Mouse (Mus musculus): ENCODE measurements around the gene Bcas1.
A peak's percentile ranks its signal among the peaks of the same experiment; 100 is the strongest.

Bcas1 gene

GRCm38 (mm10) chr2:170349784-170350183 lies 77.9 kb downstream of the Bcas1 start:
- DNase-seq (ENCODE audit: low read depth in 2 of 2, low spot score in 2 of 2), result no peak

- no peak for DNase-seq (ENCODE audit: low read depth in 2 of 2, low spot score in 2 of 2)
Measured at GRCm38 (mm10) chr2:170349096-170349495, 78.5 kb downstream of the Bcas1 start.

GRCm38 (mm10) chr2:170347131-170347765 lies 80.4 kb downstream of the Bcas1 start:
- peak; percentile 32 to 55 for DNase-seq (ENCODE audit: low read depth in 2 of 2, low spot score in 2 of 2)

- no peak for DNase-seq (ENCODE audit: low read depth in 2 of 2, low spot score in 2 of 2)
Measured at GRCm38 (mm10) chr2:170345410-170345793, 82.2 kb downstream of the Bcas1 start.

- no peak for DNase-seq (ENCODE audit: low read depth in 2 of 2, low spot score in 2 of 2)
Measured at GRCm38 (mm10) chr2:170344502-170345409, 82.9 kb downstream of the Bcas1 start.

- no peak for DNase-seq (ENCODE audit: low read depth in 2 of 2, low spot score in 2 of 2)
Measured at GRCm38 (mm10) chr2:170343819-170344317, 83.8 kb downstream of the Bcas1 start.

GRCm38 (mm10) chr2:170343133-170343818 lies 84.4 kb downstream of the Bcas1 start:
- DNase-seq (ENCODE audit: low read depth in 2 of 2, low spot score in 2 of 2), result peak; percentile 56 to 63

GRCm38 (mm10) chr2:170342312-170342830 lies 85.3 kb downstream of the Bcas1 start:
- DNase-seq (ENCODE audit: low read depth in 2 of 2, low spot score in 2 of 2), result no peak

GRCm38 (mm10) chr2:170341179-170341578 lies 86.5 kb downstream of the Bcas1 start:
- DNase-seq (ENCODE audit: low read depth in 2 of 2, low spot score in 2 of 2), result no peak

GRCm38 (mm10) chr2:170336266-170336760 lies 91.3 kb downstream of the Bcas1 start:
- DNase-seq (ENCODE audit: low read depth in 2 of 2, low spot score in 2 of 2), result no peak

GRCm38 (mm10) chr2:170335168-170335567 lies 92.5 kb downstream of the Bcas1 start:
- no peak for DNase-seq (ENCODE audit: low read depth in 2 of 2, low spot score in 2 of 2)

- no peak for DNase-seq (ENCODE audit: low read depth in 2 of 2, low spot score in 2 of 2)
Measured at GRCm38 (mm10) chr2:170331870-170332269, 95.8 kb downstream of the Bcas1 start.

- no peak for DNase-seq (ENCODE audit: low read depth in 2 of 2, low spot score in 2 of 2)
Measured at GRCm38 (mm10) chr2:170330466-170330865, 97.2 kb downstream of the Bcas1 start.

- no peak for DNase-seq (ENCODE audit: low read depth in 2 of 2, low spot score in 2 of 2)
Measured at GRCm38 (mm10) chr2:170329921-170330320, 97.7 kb downstream of the Bcas1 start.

- DNase-seq (ENCODE audit: low read depth in 2 of 2, low spot score in 2 of 2), result no peak
Measured at GRCm38 (mm10) chr2:170323925-170324347, 103.7 kb downstream of the Bcas1 start.

GRCm38 (mm10) chr2:170322013-170322414 lies 105.6 kb downstream of the Bcas1 start:
- no peak for DNase-seq (ENCODE audit: low read depth in 2 of 2, low spot score in 2 of 2)

GRCm38 (mm10) chr2:170321579-170321978 lies 106.1 kb downstream of the Bcas1 start:
- no peak for DNase-seq (ENCODE audit: low read depth in 2 of 2, low spot score in 2 of 2)

GRCm38 (mm10) chr2:170319533-170320463 lies 107.8 kb downstream of the Bcas1 start:
- no peak for DNase-seq (ENCODE audit: low read depth in 2 of 2, low spot score in 2 of 2)

GRCm38 (mm10) chr2:170318713-170319532 lies 108.7 kb downstream of the Bcas1 start:
- peak; percentile 84 to 86 for DNase-seq (ENCODE audit: low read depth in 2 of 2, low spot score in 2 of 2)
